Mouse (Mus musculus) layer of hippocampus, adult 8-10 months (tissue): Measurements from ENCODE around the gene Vmn1r66. TPM values are rescaled to one million over a fixed set of nuclear protein-coding genes. Genes with fewer than 3 reads are reported as not detected.
"Not testable (repeated sequence)": the region's sequence is repeated elsewhere in the genome, so short reads cannot be mapped to it uniquely, and the experiment has no call there.

ENCODE experiments used
- DNase-seq, 2 experiments: peaks; one replicate each; pipeline ENCODE4 v3.0.0; 2022; ENCODE audit warnings: low spot score in 2 of 2
- total RNA-seq, 4 experiments: library from RNA; stranded (reverse); gene quantifications; 2 replicates each; pipeline ENCODE4 v1.2.4; 2022

Gene Vmn1r66
- total RNA-seq = not detected

DNA sequence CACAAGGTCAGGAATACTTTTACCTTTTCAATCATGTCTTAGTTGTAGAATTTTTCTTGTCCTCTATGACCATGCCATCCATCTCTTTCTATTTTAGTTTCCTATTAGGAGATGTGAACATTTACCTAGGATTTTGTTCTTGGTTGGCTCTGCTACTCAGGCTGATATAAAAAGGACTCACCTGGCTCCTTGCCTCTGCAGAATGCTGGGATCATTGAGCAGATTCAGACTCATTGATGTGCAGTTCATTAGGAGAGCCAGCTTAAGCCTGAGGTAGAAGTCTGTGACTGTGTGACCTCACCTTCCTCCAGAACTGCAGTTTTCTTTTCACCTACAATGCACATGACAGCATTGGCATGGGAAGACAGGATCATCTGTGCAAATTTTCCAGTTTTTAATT is at the start of gene Vmn1r66:
Gene Vmn1r66 (minus strand): TSS at position 101 of the 400 bp plus-strand sequence.
- DNase-seq = no peak

DNA sequence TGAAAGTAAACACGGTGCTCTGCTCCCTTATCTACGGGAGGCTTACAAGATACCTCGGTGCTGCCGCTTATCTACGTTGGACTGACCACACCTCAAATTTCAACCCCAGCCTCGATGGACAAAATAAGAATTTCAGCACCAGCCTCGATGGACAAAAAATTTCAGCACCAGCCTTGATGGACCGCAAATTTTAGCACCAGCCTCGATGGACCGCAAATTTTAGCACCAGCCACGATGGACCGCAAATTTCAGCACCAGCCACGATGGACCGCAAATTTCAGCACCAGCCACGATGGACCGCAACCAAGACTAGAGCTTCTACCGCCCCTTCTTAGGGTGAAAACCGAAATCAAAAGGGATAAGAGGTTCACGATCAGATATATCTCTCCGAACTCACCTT is 47.7 kb upstream of the Vmn1r66 start:
- DNase-seq = not testable (repeated sequence)

GRCm38 (mm10) chr7:10252075-10252474 is 25.7 kb downstream of the Vmn1r66 start:
- no peak for DNase-seq

GRCm38 (mm10) chr7:10249146-10249545 is 28.7 kb downstream of the Vmn1r66 start:
- DNase-seq = no peak

Other genes starting within 250 kb of the Vmn1r66 start
- not detected for gene Vmn2r50, start 224.7 kb downstream of the Vmn1r66 start, total RNA-seq
- gene Vmn2r51, start 172.3 kb downstream of the Vmn1r66 start, total RNA-seq = not detected
- gene Vmn2r52, start 101.4 kb downstream of the Vmn1r66 start, total RNA-seq = not detected
- gene Vmn1r67, start 165.3 kb upstream of the Vmn1r66 start, total RNA-seq = not detected
- gene Zik1, start 217.4 kb upstream of the Vmn1r66 start, total RNA-seq = 10 to 100 TPM; 13.4 to 17.0 (median 13.9) TPM